Mouse (Mus musculus) 3134 (cell line): ENCODE measurements around the gene Chid1.
"Not testable (repeated sequence)": the region's sequence is repeated elsewhere in the genome, so short reads cannot be mapped to it uniquely, and the experiment has no call there.

Experiments used
- DNase-seq: peaks from one replicate; pipeline ENCODE4 v3.0.0-alpha.2; 2011; ENCODE audit warnings: low spot score; ENCODE audit not compliant: insufficient read length; ENCODE audit errors: extremely low read depth

The Chid1 gene

GRCm38 (mm10) chr7:141464603-141465201 lies 75.0 kb downstream of the Chid1 start:
- no peak for DNase-seq

GRCm38 (mm10) chr7:141463824-141464602 lies 75.6 kb downstream of the Chid1 start:
- DNase-seq: no peak

GRCm38 (mm10) chr7:141462333-141462821 lies 77.3 kb downstream of the Chid1 start:
- DNase-seq: no peak

GRCm38 (mm10) chr7:141461521-141462332 lies 77.9 kb downstream of the Chid1 start:
- DNase-seq: no peak

GRCm38 (mm10) chr7:141460391-141461113 lies 79.1 kb downstream of the Chid1 start, which contains the start of gene Cracr2b:
Gene Cracr2b, plus strand, starts transcription at chr7:141461094.
- DNase-seq: no peak

GRCm38 (mm10) chr7:141460001-141460390 lies 79.7 kb downstream of the Chid1 start:
- DNase-seq: no peak

- no peak for DNase-seq
These were observed 80.4 kb downstream of the Chid1 start for GRCm38 (mm10) chr7:141459301-141459711.

GRCm38 (mm10) chr7:141458661-141459060 lies 81.0 kb downstream of the Chid1 start:
- no peak for DNase-seq

GRCm38 (mm10) chr7:141457986-141458660 lies 81.5 kb downstream of the Chid1 start:
- DNase-seq: no peak

GRCm38 (mm10) chr7:141457236-141457635 lies 82.4 kb downstream of the Chid1 start:
- DNase-seq: no peak

GRCm38 (mm10) chr7:141456739-141457138 lies 82.9 kb downstream of the Chid1 start:
- DNase-seq: no peak

- DNase-seq: peak; percentile 68
These were observed 83.9 kb downstream of the Chid1 start for GRCm38 (mm10) chr7:141455610-141456314.

GRCm38 (mm10) chr7:141454967-141455551 lies 84.6 kb downstream of the Chid1 start, which contains the start of gene Pnpla2:
Gene Pnpla2, plus strand, starts transcription at chr7:141455198.
- DNase-seq: peak; percentile 92

- DNase-seq: no peak
These were observed 86.0 kb downstream of the Chid1 start for GRCm38 (mm10) chr7:141453636-141454035.

- no peak for DNase-seq
These were observed 87.7 kb downstream of the Chid1 start for GRCm38 (mm10) chr7:141451928-141452327.

GRCm38 (mm10) chr7:141447110-141447991 lies 92.3 kb downstream of the Chid1 start, which contains the start of gene Rplp2:
Gene Rplp2, plus strand, starts transcription at chr7:141447370.
- peak; percentile 98 for DNase-seq

GRCm38 (mm10) chr7:141446374-141446773 lies 93.3 kb downstream of the Chid1 start:
- not testable (repeated sequence) for DNase-seq

GRCm38 (mm10) chr7:141443828-141444237 lies 95.8 kb downstream of the Chid1 start, which contains the start of gene Pidd1:
Gene Pidd1, minus strand, starts transcription at chr7:141444025.
- peak; percentile 91 for DNase-seq
